Mouse (Mus musculus) cerebellum, postnatal 4 days (tissue): ENCODE results near the gene Irf2bpl.

Experiments used
- DNase-seq, 2 experiments: peaks; one replicate each; pipeline ENCODE4 v3.0.0; 2022; ENCODE audit warnings: low spot score in 2 of 2, mixed read lengths in 1 of 2

Irf2bpl gene

GRCm38 (mm10) chr12:86898448-86898847 lies 13.8 kb upstream of the Irf2bpl start:
- no peak for DNase-seq

GRCm38 (mm10) chr12:86897769-86898273 lies 13.2 kb upstream of the Irf2bpl start:
- no peak for DNase-seq

GRCm38 (mm10) chr12:86896921-86897512 lies 12.4 kb upstream of the Irf2bpl start:
- DNase-seq = no peak

GRCm38 (mm10) chr12:86896441-86896890 lies 11.9 kb upstream of the Irf2bpl start:
- DNase-seq = peak in 1 of 2 experiments; percentile 4

- no peak for DNase-seq
Measured at GRCm38 (mm10) chr12:86895703-86896409, 11.3 kb upstream of the Irf2bpl start.

GRCm38 (mm10) chr12:86894841-86895428 lies 10.3 kb upstream of the Irf2bpl start:
- peak in 1 of 2 experiments; percentile 49 for DNase-seq

GRCm38 (mm10) chr12:86894184-86894839 lies 9.7 kb upstream of the Irf2bpl start:
- DNase-seq = peak; percentile 95 to 98

- DNase-seq = no peak
Measured at GRCm38 (mm10) chr12:86893326-86894183, 9.0 kb upstream of the Irf2bpl start.

GRCm38 (mm10) chr12:86892711-86893311 lies 8.2 kb upstream of the Irf2bpl start:
- DNase-seq = peak in 1 of 2 experiments; percentile 60

GRCm38 (mm10) chr12:86891786-86892702 lies 7.4 kb upstream of the Irf2bpl start:
- peak; percentile 51 to 72 for DNase-seq

- no peak for DNase-seq
Measured at GRCm38 (mm10) chr12:86891454-86891785, 6.8 kb upstream of the Irf2bpl start.

GRCm38 (mm10) chr12:86890796-86891301 lies 6.3 kb upstream of the Irf2bpl start:
- no peak for DNase-seq

- DNase-seq = no peak
Measured at GRCm38 (mm10) chr12:86890091-86890720, 5.6 kb upstream of the Irf2bpl start.

- no peak for DNase-seq
Measured at GRCm38 (mm10) chr12:86889103-86889644, 4.6 kb upstream of the Irf2bpl start.

GRCm38 (mm10) chr12:86888130-86889069 lies 3.8 kb upstream of the Irf2bpl start:
- peak; percentile 37 to 46 for DNase-seq

- DNase-seq = no peak
Measured at GRCm38 (mm10) chr12:86887381-86888129, 3.0 kb upstream of the Irf2bpl start.

- DNase-seq = no peak
Measured at GRCm38 (mm10) chr12:86886446-86886965, 1.9 kb upstream of the Irf2bpl start.
